Mouse (Mus musculus) ES-Bruce4 (cell line): Measurements from ENCODE around the gene Ablim2. TPM values are rescaled to one million over a fixed set of nuclear protein-coding genes. Genes with fewer than 3 reads are reported as not detected.

Experiments
- H3K27ac ChIP-seq: 2 replicates; pipeline ENCODE4 v1.5.1; 2012; ENCODE audit warnings: low read length, inconsistent platforms; ENCODE audit not compliant: insufficient read depth
- H3K27me3 ChIP-seq: 2 replicates; pipeline ENCODE4 v1.6.1; 2012; ENCODE audit warnings: mild to moderate bottlenecking, low read length, inconsistent platforms; ENCODE audit not compliant: control insufficient read depth, poor library complexity, insufficient read depth, severe bottlenecking
- H3K36me3 ChIP-seq: 2 replicates; pipeline ENCODE4 v1.6.1; 2012; ENCODE audit warnings: inconsistent platforms, mild to moderate bottlenecking, low read length, moderate library complexity; ENCODE audit not compliant: control insufficient read depth, poor library complexity, insufficient read depth, severe bottlenecking
- H3K4me1 ChIP-seq: one replicate; pipeline ENCODE4 v1.8.1; 2011; ENCODE audit warnings: low read length; ENCODE audit not compliant: control insufficient read depth, insufficient read depth
- H3K4me3 ChIP-seq: 2 replicates; pipeline ENCODE4 v1.5.1; 2011; ENCODE audit warnings: low read depth, mild to moderate bottlenecking, low read length
- H3K9ac ChIP-seq: 2 replicates; pipeline ENCODE4 v1.6.1; 2012; ENCODE audit warnings: low read depth, mild to moderate bottlenecking, inconsistent platforms; ENCODE audit not compliant: poor library complexity, severe bottlenecking
- H3K9me3 ChIP-seq: replicated peaks from 2 replicates; pipeline ENCODE4 v1.6.1; 2012; ENCODE audit warnings: mild to moderate bottlenecking, low read length, inconsistent platforms; ENCODE audit not compliant: control insufficient read depth, poor library complexity, insufficient read depth, severe bottlenecking
- CTCF ChIP-seq: IDR thresholded peaks from one replicate; pipeline ENCODE4 v1.8.1; 2011; ENCODE audit warnings: low read depth, low read length
- EP300 ChIP-seq: IDR thresholded peaks from 2 replicates; pipeline ENCODE4 v1.6.1; 2011; ENCODE audit warnings: low read depth, low read length; ENCODE audit not compliant: insufficient read depth
- POLR2A ChIP-seq: IDR thresholded peaks from one replicate; pipeline ENCODE4 v1.8.1; 2011; ENCODE audit warnings: low read length; ENCODE audit not compliant: insufficient read depth
- polyA plus RNA-seq: library from polyadenylated mRNA; stranded (reverse); fragments of >200 nt; gene quantifications from 2 replicates; pipeline ENCODE4 v1.2.4, GENCODE M21; 2011; ENCODE audit warnings: low read depth; ENCODE audit not compliant: missing spikeins, insufficient read depth, insufficient read length

Ablim2 gene
- polyA plus RNA-seq, 1 experiment: 6.1 TPM

- no peak overlapping the region for H3K9ac ChIP-seq
- TF ChIP-seq CTCF (peak; percentile 37), EP300 (peak; percentile 61; the same call in 1 of the 2 replicates), POLR2A (no peak)
- no peak overlapping the region for H3K4me3 ChIP-seq
- H3K36me3 ChIP-seq: no peaks in the 10 kb centered on the region
- peak overlapping the region; percentile 51 for H3K27ac ChIP-seq
- peaks cover 5% of the 10 kb centered on the region for H3K4me1 ChIP-seq
- H3K9me3 ChIP-seq: no peaks in the 10 kb centered on the region
- H3K27me3 ChIP-seq: no peaks in the 10 kb centered on the region
Measured at GRCm38 (mm10) chr5:35717946-35718345, 39.7 kb upstream of the Ablim2 start.

- TF ChIP-seq CTCF (no peak), POLR2A (no peak), EP300 (no peak)
- Histone ChIP-seq H3K4me3 (no peak overlapping the region), H3K4me1 (peaks cover 7% of the 10 kb centered on the region), H3K9me3 (no peaks in the 10 kb centered on the region), H3K27ac (0 out of 2 replicates have a peak overlapping the region, but pooled peaks have one; percentile 2), H3K9ac (no peak overlapping the region), H3K36me3 (no peaks in the 10 kb centered on the region), H3K27me3 (no peaks in the 10 kb centered on the region)
Measured at GRCm38 (mm10) chr5:35718817-35719216, 38.9 kb upstream of the Ablim2 start.

- Histone ChIP-seq H3K27ac (no peak overlapping the region), H3K36me3 (no peaks in the 10 kb centered on the region), H3K4me1 (peaks cover 7% of the 10 kb centered on the region), H3K4me3 (no peak overlapping the region), H3K9ac (no peak overlapping the region), H3K27me3 (no peaks in the 10 kb centered on the region), H3K9me3 (no peaks in the 10 kb centered on the region)
- no peak for TF ChIP-seq EP300
- no peak for TF ChIP-seq POLR2A
- no peak for TF ChIP-seq CTCF
Measured at GRCm38 (mm10) chr5:35719343-35719742, 38.3 kb upstream of the Ablim2 start.

- no peaks in the 10 kb centered on the region for H3K9me3 ChIP-seq
- no peak overlapping the region for H3K27ac ChIP-seq
- no peaks in the 10 kb centered on the region for H3K36me3 ChIP-seq
- no peaks in the 10 kb centered on the region for H3K27me3 ChIP-seq
- H3K9ac ChIP-seq: no peak overlapping the region
- H3K4me3 ChIP-seq: no peak overlapping the region
- TF ChIP-seq CTCF: no peak
- no peak for TF ChIP-seq POLR2A
- TF ChIP-seq EP300: no peak
- H3K4me1 ChIP-seq: peaks cover 7% of the 10 kb centered on the region
Measured at GRCm38 (mm10) chr5:35719880-35720279, 37.8 kb upstream of the Ablim2 start.

GRCm38 (mm10) chr5:35721933-35722332, 35.7 kb upstream of the Ablim2 start:
- TF ChIP-seq EP300: no peak
- no peak for TF ChIP-seq CTCF
- TF ChIP-seq POLR2A: no peak
- H3K36me3 ChIP-seq: no peaks in the 10 kb centered on the region
- no peak overlapping the region for H3K4me3 ChIP-seq
- H3K27me3 ChIP-seq: no peaks in the 10 kb centered on the region
- H3K27ac ChIP-seq: peak overlapping the region; percentile 75
- no peaks in the 10 kb centered on the region for H3K9me3 ChIP-seq
- no peak overlapping the region for H3K9ac ChIP-seq
- H3K4me1 ChIP-seq: peaks cover 7% of the 10 kb centered on the region

- Histone ChIP-seq H3K9me3 (no peaks in the 10 kb centered on the region), H3K4me3 (no peak overlapping the region), H3K9ac (no peak overlapping the region), H3K27me3 (no peaks in the 10 kb centered on the region), H3K27ac (peak overlapping the region; percentile 75), H3K36me3 (no peaks in the 10 kb centered on the region), H3K4me1 (peaks cover 7% of the 10 kb centered on the region)
- TF ChIP-seq EP300 (no peak), CTCF (no peak), POLR2A (no peak)
Measured at GRCm38 (mm10) chr5:35722654-35723053, 35.0 kb upstream of the Ablim2 start.
